In the genomic region with DNA sequence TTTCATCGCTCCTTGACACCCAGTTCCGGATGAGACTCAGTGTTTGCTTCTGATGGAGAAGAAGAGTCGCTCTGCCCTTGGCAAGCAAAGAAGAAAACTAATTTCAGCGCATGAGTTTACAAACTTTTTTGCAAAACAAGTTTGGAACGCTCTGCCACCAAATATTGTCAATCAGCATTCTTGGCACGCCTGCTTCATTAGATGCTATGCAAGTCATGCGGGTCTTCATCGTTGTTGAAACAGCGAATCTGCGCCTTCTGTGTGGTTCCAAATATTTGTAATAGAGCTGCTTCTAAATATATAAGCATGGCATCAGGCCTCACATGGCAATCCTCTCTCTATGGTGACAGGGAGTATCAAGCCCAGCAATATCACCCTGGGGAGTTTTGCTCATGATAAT, we compare ENCODE assay signal across 12 mouse cellular contexts.
"Had no signal": no experiment of that assay in that cellular context is flagged by ENCODE, and none has a peak within 500 bp of the region (broad histone marks: within the 10 kb centered on the region; RNA-seq: fewer than 3 reads in every experiment).

No protein-coding gene starts in this region.

- H3K27ac ChIP-seq: limb, embryonic 12.5 days; liver, embryonic 13.5 days; lung, embryonic 15.5 days; neural tube, embryonic 12.5 days had no signal

- H3K4me1 ChIP-seq: liver, embryonic 13.5 days; lung, embryonic 15.5 days; neural tube, embryonic 12.5 days had no signal

- H3K9ac ChIP-seq: limb, embryonic 12.5 days; liver, embryonic 13.5 days; liver, postnatal 0 days; lung, embryonic 15.5 days; neural tube, embryonic 12.5 days had no signal

- H3K27me3 ChIP-seq: limb, embryonic 12.5 days; liver, embryonic 13.5 days; lung, embryonic 15.5 days; neural tube, embryonic 12.5 days had no signal

- DNase-seq: kidney, adult 8-10 months; kidney, postnatal 25 days; liver; liver, embryonic 13.5 days; liver, postnatal 0 days; lung, postnatal 36 days; midbrain, embryonic 14.5 days; spleen, adult 18-20 months; thymus, postnatal 36 days had no signal

- H3K4me2 ChIP-seq: limb, embryonic 12.5 days; liver, embryonic 13.5 days; lung, embryonic 15.5 days; neural tube, embryonic 12.5 days had no signal

- ATAC-seq: liver, postnatal 0 days had no signal

- H3K9me3 ChIP-seq: limb, embryonic 12.5 days; liver, embryonic 13.5 days; lung, embryonic 15.5 days; neural tube, embryonic 12.5 days had no signal

- H3K4me3 ChIP-seq: limb, embryonic 12.5 days; liver, embryonic 13.5 days; lung, embryonic 15.5 days; neural tube, embryonic 12.5 days had no signal

- H3K36me3 ChIP-seq: limb, embryonic 12.5 days; liver, embryonic 13.5 days; lung, embryonic 15.5 days; neural tube, embryonic 12.5 days had no signal
